Mouse (Mus musculus) brain, adult 2 months (tissue): ENCODE data around the gene Zc3h6.
A peak's percentile ranks its signal among the peaks of the same experiment; 100 is the strongest.

Source experiments
- DNase-seq: peaks from one replicate; pipeline ENCODE4 v3.0.0; 2011; ENCODE audit warnings: low read depth, low spot score

Gene Zc3h6

GRCm38 (mm10) chr2:128966641-128967580, at the start of gene Zc3h6:
Gene Zc3h6, plus strand, starts transcription at chr2:128967402.
- peak; percentile 99 for DNase-seq

GRCm38 (mm10) chr2:128924799-128925198, 42.4 kb upstream of the Zc3h6 start:
- no peak for DNase-seq

- peak; percentile 34 for DNase-seq
Observed at GRCm38 (mm10) chr2:128928446-128928845, 38.8 kb upstream of the Zc3h6 start.

- DNase-seq = no peak
Observed at GRCm38 (mm10) chr2:128930704-128931103, 36.5 kb upstream of the Zc3h6 start.

GRCm38 (mm10) chr2:128936256-128936655, 30.9 kb upstream of the Zc3h6 start:
- DNase-seq = no peak

GRCm38 (mm10) chr2:128943538-128944528, 23.4 kb upstream of the Zc3h6 start, which contains the start of gene Zc3h8:
Gene Zc3h8, minus strand, starts transcription at chr2:128944077.
- peak; percentile 99 for DNase-seq

- peak; percentile 82 for DNase-seq
Observed at GRCm38 (mm10) chr2:128947962-128948588, 19.1 kb upstream of the Zc3h6 start.

GRCm38 (mm10) chr2:128954186-128954585, 13.0 kb upstream of the Zc3h6 start:
- DNase-seq = no peak

- no peak for DNase-seq
Observed at GRCm38 (mm10) chr2:128965505-128966105, 1.6 kb upstream of the Zc3h6 start.

- no peak for DNase-seq
Observed at GRCm38 (mm10) chr2:128966236-128966635, 966 bp upstream of the Zc3h6 start.

- DNase-seq = peak; percentile 73
Observed at GRCm38 (mm10) chr2:128967661-128968441, 649 bp downstream of the Zc3h6 start, which contains the start of gene Gm10762. Gene Gm10762, minus strand, starts transcription at chr2:128967725.

GRCm38 (mm10) chr2:128968475-128969083, 1.4 kb downstream of the Zc3h6 start:
- no peak for DNase-seq

GRCm38 (mm10) chr2:128972301-128972700, 5.1 kb downstream of the Zc3h6 start:
- no peak for DNase-seq

- DNase-seq = no peak
Observed at GRCm38 (mm10) chr2:128975572-128975971, 8.4 kb downstream of the Zc3h6 start.

GRCm38 (mm10) chr2:128984746-128985145, 17.5 kb downstream of the Zc3h6 start:
- peak; percentile 80 for DNase-seq

- peak; percentile 36 for DNase-seq
Observed at GRCm38 (mm10) chr2:129004872-129005271, 37.7 kb downstream of the Zc3h6 start.

- no peak for DNase-seq
Observed at GRCm38 (mm10) chr2:129006194-129006749, 39.1 kb downstream of the Zc3h6 start.

- DNase-seq = peak; percentile 24
Observed at GRCm38 (mm10) chr2:129008867-129009266, 41.7 kb downstream of the Zc3h6 start.

GRCm38 (mm10) chr2:129020106-129020505, 52.9 kb downstream of the Zc3h6 start:
- DNase-seq = no peak
